Comparison of ENCODE assay signal across 8 mouse cellular contexts in the genomic region with DNA sequence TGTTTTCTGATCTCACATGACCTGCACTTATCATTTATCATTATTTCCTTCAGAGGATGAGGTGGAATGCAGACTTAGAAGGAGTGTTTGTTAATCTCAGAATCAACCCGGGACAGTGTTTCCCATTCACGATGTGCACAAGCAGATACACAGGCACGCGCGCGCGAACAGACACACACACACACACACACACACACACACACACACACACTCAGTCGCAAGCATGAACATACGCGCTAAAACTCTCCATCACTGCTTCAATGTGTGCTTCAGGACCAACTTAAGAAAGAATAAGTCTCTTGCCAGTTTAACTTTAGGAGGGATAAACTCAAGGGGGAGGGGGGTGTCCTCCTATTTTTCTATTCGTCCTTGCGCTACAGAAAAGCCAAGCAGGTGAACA. TPM values are rescaled to one million over a fixed set of nuclear protein-coding genes. Genes with fewer than 3 reads are reported as not detected.
A peak's percentile ranks its signal among the peaks of the same experiment; 100 is the strongest.
DNase-seq lines count a peak whose midpoint lies in the region; ATAC-seq lines count a peak whose summit lies in the region.

No protein-coding gene starts in this region.

- H3K4me2 ChIP-seq in embryonic facial prominence, embryonic 11.5 days (ENCODE audit: low read depth, low read length), result peak overlapping the region; percentile 47
- peak overlapping the region; percentile 71 for H3K4me2 ChIP-seq in hindbrain, embryonic 16.5 days (ENCODE audit: low read length)
- H3K4me2 ChIP-seq in neural tube, embryonic 14.5 days (ENCODE audit: low read depth, low read length), result peak overlapping the region; percentile 57

- no peaks in the 10 kb centered on the region for H3K36me3 ChIP-seq in embryonic facial prominence, embryonic 11.5 days (replicated peaks; ENCODE audit: control insufficient read depth, insufficient read depth, low read depth, low read length)
- H3K36me3 ChIP-seq in hindbrain, embryonic 16.5 days (ENCODE audit: control insufficient read depth, insufficient read depth, low read length), result no peaks in the 10 kb centered on the region
- H3K36me3 ChIP-seq in neural tube, embryonic 14.5 days (ENCODE audit: control insufficient read depth, insufficient read depth, low read length), result no peaks in the 10 kb centered on the region

- DNase-seq in left cerebral cortex, postnatal 10 days (ENCODE audit: extremely low spot score in 1 of 2, low spot score in 2 of 2), result peak; percentile 14 to 16
- no peak for DNase-seq in left cerebral cortex, adult 11 months (ENCODE audit: low spot score)
- DNase-seq in embryonic facial prominence, embryonic 11.5 days (ENCODE audit: low spot score), result no peak
- no peak for DNase-seq in ovary, adult 18-20 months (ENCODE audit: low spot score)
- no peak for DNase-seq in kidney, adult 11 months
- no peak for DNase-seq in kidney, postnatal 36 days

- no peak overlapping the region for H3K27ac ChIP-seq in embryonic facial prominence, embryonic 11.5 days (replicated peaks; ENCODE audit: low read depth, low read length)
- H3K27ac ChIP-seq in hindbrain, embryonic 16.5 days (ENCODE audit: low read depth, low read length), result peak overlapping the region; percentile 83
- peak overlapping the region; percentile 28; the same call in 1 of the 2 replicates for H3K27ac ChIP-seq in neural tube, embryonic 14.5 days (ENCODE audit: low read depth, low read length)

- intact Hi-C loops in left cerebral cortex, postnatal 10 days (cut with DNase I), result loop anchor here (10.0 kb wide), 2 partner anchors 875 to 1275 kb away; no protein-coding TSS in a partner anchor

- peak overlapping the region; percentile 29 for H3K4me3 ChIP-seq in embryonic facial prominence, embryonic 11.5 days (ENCODE audit: low read depth, low read length)
- peak overlapping the region; percentile 51 for H3K4me3 ChIP-seq in hindbrain, embryonic 16.5 days (ENCODE audit: low read length)
- H3K4me3 ChIP-seq in neural tube, embryonic 14.5 days (ENCODE audit: low read depth, low read length), result peak overlapping the region; percentile 37

- WGBS in embryonic facial prominence, embryonic 11.5 days, result 11% methylated on average over 12 of the region's 12 CpGs
- WGBS in hindbrain, embryonic 16.5 days, result 24% methylated on average over 12 of the region's 12 CpGs
- WGBS in neural tube, embryonic 14.5 days, result 24% methylated on average over 12 of the region's 12 CpGs

- H3K9ac ChIP-seq in embryonic facial prominence, embryonic 11.5 days (replicated peaks; ENCODE audit: low read length), result no peak overlapping the region
- peak overlapping the region; percentile 53 for H3K9ac ChIP-seq in hindbrain, embryonic 16.5 days (ENCODE audit: low read depth, low read length)
- H3K9ac ChIP-seq in neural tube, embryonic 14.5 days (replicated peaks; ENCODE audit: low read depth, low read length), result no peak overlapping the region

- no peaks in the 10 kb centered on the region for H3K27me3 ChIP-seq in embryonic facial prominence, embryonic 11.5 days (ENCODE audit: control insufficient read depth, insufficient read depth, low read length)
- H3K27me3 ChIP-seq in hindbrain, embryonic 16.5 days (replicated peaks; ENCODE audit: control insufficient read depth, insufficient read depth, low read length), result no peaks in the 10 kb centered on the region
- H3K27me3 ChIP-seq in neural tube, embryonic 14.5 days (ENCODE audit: control insufficient read depth, insufficient read depth, low read length), result no peaks in the 10 kb centered on the region

- no peak for ATAC-seq in embryonic facial prominence, embryonic 11.5 days (replicated peaks; ENCODE audit: insufficient number of reproducible peaks, low FRiP score, low TSS enrichment, low read depth)
- ATAC-seq in hindbrain, embryonic 16.5 days, result peak; percentile 16; the same call in 1 of the 2 replicates
- peak; percentile 47 for ATAC-seq in neural tube, embryonic 14.5 days (ENCODE audit: low read depth)

- no peaks in the 10 kb centered on the region for H3K4me1 ChIP-seq in embryonic facial prominence, embryonic 11.5 days (ENCODE audit: control insufficient read depth, insufficient read depth, low read length)
- no peaks in the 10 kb centered on the region for H3K4me1 ChIP-seq in hindbrain, embryonic 16.5 days (ENCODE audit: control insufficient read depth, insufficient read depth, low read depth, low read length)
- no peaks in the 10 kb centered on the region for H3K4me1 ChIP-seq in neural tube, embryonic 14.5 days (ENCODE audit: control insufficient read depth, insufficient read depth, low read length)

- H3K9me3 ChIP-seq in embryonic facial prominence, embryonic 11.5 days (replicated peaks; ENCODE audit: control insufficient read depth, low read length), result no peaks in the 10 kb centered on the region
- no peaks in the 10 kb centered on the region for H3K9me3 ChIP-seq in hindbrain, embryonic 16.5 days (ENCODE audit: control insufficient read depth, low read length)
- H3K9me3 ChIP-seq in neural tube, embryonic 14.5 days (ENCODE audit: control insufficient read depth, low read length), result no peaks in the 10 kb centered on the region

RNA-seq across cellular contexts. Expression of a gene that starts 0.4 kb away (rescaled TPM):
- 10 to 100 TPM; 77.8 to 84.5 TPM for total RNA-seq in left cerebral cortex, postnatal 10 days (2021)
- 0.53 and 0.74 TPM in 2 replicates for polyA plus RNA-seq in embryonic facial prominence, embryonic 11.5 days (2014; fragmentation: Nextera tagmentation; extraction: Ambion mirVana)
- polyA plus RNA-seq in hindbrain, embryonic 16.5 days (2015; fragmentation: Nextera tagmentation; extraction: Ambion mirVana), result 31.7 and 35.7 TPM in 2 replicates
- polyA plus RNA-seq in neural tube, embryonic 14.5 days (2014; fragmentation: Nextera tagmentation; extraction: Ambion mirVana), result 25.6 and 37.0 TPM in 2 replicates

Comparison
In these comparisons a context has a peak if more than half of its experiments do, and no peak if none do; other contexts are left out.
1. DNase-seq: peak in left cerebral cortex, postnatal 10 days (2 of 2); none in left cerebral cortex, adult 11 months (single experiment), embryonic facial prominence, embryonic 11.5 days (single experiment), ovary, adult 18-20 months (single experiment), kidney, adult 11 months (single experiment) and kidney, postnatal 36 days (0 of 2).
2. RNA of a gene that starts 0.4 kb away (polyA plus RNA-seq): 25.6 to 37.0 TPM in neural tube, embryonic 14.5 days and 31.7 to 35.7 TPM in hindbrain, embryonic 16.5 days; 0.53 to 0.74 TPM in embryonic facial prominence, embryonic 11.5 days; every median in the first group is over 10 times any median in the second.
3. Peak in every context shown above with its lines, with median percentiles within 50 percentile points of each other: H3K4me2 ChIP-seq and H3K4me3 ChIP-seq.